Mouse (Mus musculus) limb, embryonic 11.5 days (tissue): ENCODE results near the gene Tgfbr2. TPM values are rescaled to one million over a fixed set of nuclear protein-coding genes. Genes with fewer than 3 reads are reported as not detected.

ENCODE experiments used
- ATAC-seq: fragments of 200-750 bp; cut with Nextera tagmentation; 2 replicates; pipeline ENCODE4 v1.8.0; 2017; ENCODE audit warnings: low read depth; ENCODE audit not compliant: insufficient number of reproducible peaks, low FRiP score, low TSS enrichment
- DNase-seq: peaks from one replicate; pipeline ENCODE4 v3.0.0-alpha.2; 2015; ENCODE audit warnings: low spot score
- H3K27ac ChIP-seq: fragments of 300-500 bp; sonication (generic); replicated peaks from 2 replicates; pipeline ENCODE4 v1.5.1; 2014; ENCODE audit warnings: low read depth, mild to moderate bottlenecking, low read length
- H3K27me3 ChIP-seq: fragments of 300-500 bp; sonication (generic); 2 replicates; pipeline ENCODE4 v1.6.1; 2014; ENCODE audit warnings: mild to moderate bottlenecking, low read length, mixed read lengths; ENCODE audit not compliant: control insufficient read depth, insufficient read depth
- H3K36me3 ChIP-seq: fragments of 300-500 bp; sonication (generic); 2 replicates; pipeline ENCODE4 v1.6.1; 2014; ENCODE audit warnings: mild to moderate bottlenecking, low read length, moderate library complexity, mixed read lengths; ENCODE audit not compliant: control insufficient read depth, insufficient read depth
- H3K4me1 ChIP-seq: fragments of 300-500 bp; sonication (generic); 2 replicates; pipeline ENCODE4 v1.6.1; 2014; ENCODE audit warnings: low read length, mixed read lengths; ENCODE audit not compliant: control insufficient read depth, insufficient read depth
- H3K4me2 ChIP-seq: fragments of 300-500 bp; sonication (generic); 2 replicates; pipeline ENCODE4 v1.6.1; 2014; ENCODE audit warnings: low read depth, mild to moderate bottlenecking, moderate library complexity; ENCODE audit not compliant: severe bottlenecking
- H3K4me3 ChIP-seq: fragments of 300-500 bp; sonication (generic); 2 replicates; pipeline ENCODE4 v1.5.1; 2014; ENCODE audit warnings: low read depth, low read length
- H3K9ac ChIP-seq: fragments of 300-500 bp; sonication (generic); 2 replicates; pipeline ENCODE4 v1.6.1; 2014; ENCODE audit warnings: mild to moderate bottlenecking, low read length
- H3K9me3 ChIP-seq: fragments of 300-500 bp; sonication (generic); 2 replicates; pipeline ENCODE4 v1.6.1; 2016; ENCODE audit warnings: low read length; ENCODE audit not compliant: control insufficient read depth
- WGBS: fragments of 180-500 bp; shearing (Covaris S2); extraction: QIAGEN DNeasy Blood & Tissue Kit; methylation state at CpG from one replicate; pipeline ENCODE4 v1.1.7; 2014; 5-methylcytosine and 5-hydroxymethylcytosine counted together
- polyA plus RNA-seq: library from polyadenylated mRNA; unstranded; fragments of >200 nt; fragmentation: Nextera tagmentation; extraction: Ambion mirVana; gene quantifications from 2 replicates; pipeline ENCODE4 v1.2.1, GENCODE M21; 2014

Gene Tgfbr2
- polyA plus RNA-seq, 1 experiment from 2014 or later, result 14.8 TPM

DNA sequence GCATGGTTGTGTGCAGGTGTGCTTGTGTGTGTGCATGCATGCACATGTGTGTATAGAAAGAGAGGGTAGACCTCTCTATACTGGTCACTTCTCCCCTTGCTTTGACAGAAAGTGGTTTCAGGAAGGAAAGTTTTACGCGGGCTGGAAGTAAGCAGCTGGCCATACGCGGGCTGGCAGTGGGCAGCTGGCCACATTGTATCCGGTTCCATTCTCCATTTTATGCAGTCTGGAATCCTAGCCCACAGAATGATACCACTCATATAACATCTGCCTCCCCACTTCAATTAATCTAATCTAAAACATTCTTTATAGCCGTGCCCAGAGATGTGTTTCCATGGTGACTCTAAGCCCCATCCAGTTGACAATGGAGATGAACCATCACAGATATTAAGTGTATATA, 136.9 kb downstream of the Tgfbr2 start:
- Histone ChIP-seq H3K4me3 (no peak overlapping the region), H3K36me3 (no peaks in the 10 kb centered on the region), H3K9me3 (no peaks in the 10 kb centered on the region), H3K4me1 (no peaks in the 10 kb centered on the region), H3K9ac (no peak overlapping the region), H3K27ac (no peak overlapping the region), H3K4me2 (no peak overlapping the region), H3K27me3 (no peaks in the 10 kb centered on the region)
- no peak for ATAC-seq
- no peak for DNase-seq
- WGBS, result 90% methylated on average over 6 of the region's 6 CpGs
